8 mouse cellular contexts compared by ENCODE assay signal in genomic region chr1:82316111-82316745, GRCm38 (mm10). TPM values are rescaled to one million over a fixed set of nuclear protein-coding genes. Genes with fewer than 3 reads are reported as not detected.
DNase-seq lines count a peak whose midpoint lies in the region; ATAC-seq and TF ChIP-seq lines count a peak whose summit lies in the region.

Gene Rhbdd1, plus strand, starts transcription at chr1:82316452.

- H3K9ac ChIP-seq in embryonic facial prominence, embryonic 13.5 days = peak within 1 kb of the TSS; percentile 95
- H3K9ac ChIP-seq in limb, embryonic 12.5 days (replicated peaks) = peak within 1 kb of the TSS; percentile 88
- H3K9ac ChIP-seq in midbrain, embryonic 15.5 days = peak within 1 kb of the TSS; percentile 97

- no peak for TF ChIP-seq CTCF in kidney, adult 2 months (conservative IDR thresholded peaks at IDR 0.05; ENCODE audit: insufficient read depth, insufficient read length, low read depth, low read length)
- TF ChIP-seq CTCF in spleen, adult 2 months (IDR thresholded peaks at IDR 0.05; ENCODE audit: extremely low read depth, insufficient read depth, insufficient read length, insufficient replicate concordance) = no peak

- no peaks in the 10 kb centered on the region; the same call in 1 of the 2 replicates for H3K27me3 ChIP-seq in embryonic facial prominence, embryonic 13.5 days
- peaks cover 1% of the 10 kb centered on the region; the same call in 1 of the 2 replicates for H3K27me3 ChIP-seq in kidney, adult 2 months (replicated peaks; ENCODE audit: control insufficient read depth, insufficient read depth, low read length)
- H3K27me3 ChIP-seq in limb, embryonic 12.5 days = no peaks in the 10 kb centered on the region
- H3K27me3 ChIP-seq in midbrain, embryonic 15.5 days (replicated peaks) = no peaks in the 10 kb centered on the region
- H3K27me3 ChIP-seq in spleen, adult 2 months (ENCODE audit: control insufficient read depth, insufficient read depth, low read length) = no peaks in the 10 kb centered on the region

- ATAC-seq in embryonic facial prominence, embryonic 13.5 days (ENCODE audit: insufficient number of reproducible peaks, insufficient read depth, low FRiP score, low TSS enrichment, low read depth) = peak; percentile 96
- peak; percentile 96 for ATAC-seq in limb, embryonic 12.5 days (ENCODE audit: insufficient number of reproducible peaks, insufficient read depth, low FRiP score, low TSS enrichment, low read depth)
- ATAC-seq in midbrain, embryonic 15.5 days (replicated peaks) = peak; percentile 99

- no peaks in the 10 kb centered on the region for H3K9me3 ChIP-seq in embryonic facial prominence, embryonic 13.5 days
- no peaks in the 10 kb centered on the region for H3K9me3 ChIP-seq in limb, embryonic 12.5 days
- no peaks in the 10 kb centered on the region for H3K9me3 ChIP-seq in midbrain, embryonic 15.5 days

- H3K36me3 ChIP-seq in embryonic facial prominence, embryonic 13.5 days = no peaks in the 10 kb centered on the region
- no peaks in the 10 kb centered on the region for H3K36me3 ChIP-seq in kidney, adult 2 months (ENCODE audit: control insufficient read depth, insufficient read depth, low read length)
- no peaks in the 10 kb centered on the region for H3K36me3 ChIP-seq in limb, embryonic 12.5 days
- no peaks in the 10 kb centered on the region for H3K36me3 ChIP-seq in midbrain, embryonic 15.5 days (replicated peaks)
- no peaks in the 10 kb centered on the region for H3K36me3 ChIP-seq in spleen, adult 2 months (ENCODE audit: control insufficient read depth, insufficient read depth, low read length)

- peak; percentile 92 for DNase-seq in 3134 (ENCODE audit: extremely low read depth, insufficient read length, low spot score)
- DNase-seq in adrenal gland, postnatal 36 days = peak; percentile 98
- DNase-seq in heart, adult 18-20 months = peak; percentile 98
- DNase-seq in kidney, adult 2 months = peak; percentile 98
- DNase-seq in spleen, adult 2 months (ENCODE audit: low read depth in 1 of 2, low spot score in 2 of 2) = peak; percentile 92 to 96

- H3K4me3 ChIP-seq in embryonic facial prominence, embryonic 13.5 days = peak within 1 kb of the TSS; percentile 91
- peak within 1 kb of the TSS; percentile 76 for H3K4me3 ChIP-seq in kidney, adult 2 months (ENCODE audit: insufficient read depth, low read depth, low read length)
- H3K4me3 ChIP-seq in limb, embryonic 12.5 days (replicated peaks) = peak within 1 kb of the TSS; percentile 84
- peak within 1 kb of the TSS; percentile 83 for H3K4me3 ChIP-seq in midbrain, embryonic 15.5 days
- peak within 1 kb of the TSS; percentile 69 for H3K4me3 ChIP-seq in spleen, adult 2 months (ENCODE audit: extremely low read depth, insufficient read depth, insufficient read length)

- 5% methylated on average over 47 of the region's 47 CpGs for WGBS in embryonic facial prominence, embryonic 13.5 days
- 5% methylated on average over 47 of the region's 47 CpGs for WGBS in kidney, adult 2 months
- 5% methylated on average over 47 of the region's 47 CpGs for WGBS in limb, embryonic 12.5 days
- 4% methylated on average over 47 of the region's 47 CpGs for WGBS in midbrain, embryonic 15.5 days
- 9% methylated on average over 47 of the region's 47 CpGs for WGBS in spleen, adult 2 months

- H3K4me1 ChIP-seq in embryonic facial prominence, embryonic 13.5 days = peaks cover 19% of the 10 kb centered on the region
- H3K4me1 ChIP-seq in kidney, adult 2 months (ENCODE audit: control insufficient read depth, insufficient read depth, low read length) = peaks cover 3% of the 10 kb centered on the region; the same call in 1 of the 2 replicates
- peaks cover 11% of the 10 kb centered on the region; the same call in 1 of the 2 replicates for H3K4me1 ChIP-seq in limb, embryonic 12.5 days (replicated peaks)
- H3K4me1 ChIP-seq in midbrain, embryonic 15.5 days = peaks cover 21% of the 10 kb centered on the region
- 0 out of 2 replicates have a peak, but pooled peaks cover 2% of the 10 kb centered on the region for H3K4me1 ChIP-seq in spleen, adult 2 months (ENCODE audit: control insufficient read depth, insufficient read depth, insufficient read length)

- peak within 1 kb of the TSS; percentile 76 for H3K4me2 ChIP-seq in embryonic facial prominence, embryonic 13.5 days
- peak within 1 kb of the TSS; percentile 73 for H3K4me2 ChIP-seq in limb, embryonic 12.5 days
- peak within 1 kb of the TSS; percentile 79 for H3K4me2 ChIP-seq in midbrain, embryonic 15.5 days

- peak within 1 kb of the TSS; percentile 97 for H3K27ac ChIP-seq in embryonic facial prominence, embryonic 13.5 days
- peak within 1 kb of the TSS; percentile 82 for H3K27ac ChIP-seq in kidney, adult 2 months (ENCODE audit: insufficient read depth, low read depth, low read length)
- H3K27ac ChIP-seq in limb, embryonic 12.5 days = peak within 1 kb of the TSS; percentile 98
- H3K27ac ChIP-seq in midbrain, embryonic 15.5 days = peak within 1 kb of the TSS; percentile 97
- H3K27ac ChIP-seq in spleen, adult 2 months (ENCODE audit: insufficient read depth, low read length) = peak within 1 kb of the TSS; percentile 77

- TF ChIP-seq POLR2A in kidney, adult 2 months (IDR thresholded peaks at IDR 0.05; ENCODE audit: low read depth, low read length) = peak; percentile 92
- TF ChIP-seq POLR2A in spleen, adult 2 months (IDR thresholded peaks at IDR 0.05; ENCODE audit: low read depth, low read length) = peak; percentile 28

RNA-seq across cellular contexts. Expression of gene Rhbdd1, which starts in this region (rescaled TPM):
- total RNA-seq in adrenal gland, postnatal 36 days (2021) = 10 to 100 TPM; 30.0 to 42.7 TPM
- polyA plus RNA-seq in embryonic facial prominence, embryonic 13.5 days (2015; fragmentation: Nextera tagmentation; extraction: Ambion mirVana) = 6.3 and 7.6 TPM in 2 replicates
- 10 to 100 TPM in 1 of 2 experiments, 1 to 10 TPM in 1; 9.0 to 11.9 TPM for total RNA-seq in heart, adult 18-20 months (2021)
- polyA plus RNA-seq in kidney, adult 2 months (2012; rRNA removed) = 12.8 and 13.0 TPM in 2 replicates
- 7.7 and 8.4 TPM in 2 replicates for polyA plus RNA-seq in limb, embryonic 12.5 days (2016; fragmentation: Nextera tagmentation; extraction: Ambion mirVana)
- polyA plus RNA-seq in midbrain, embryonic 15.5 days (2015; fragmentation: Nextera tagmentation; extraction: Ambion mirVana) = 3.2 and 4.2 TPM in 2 replicates
- polyA plus RNA-seq in spleen, adult 2 months (2012; rRNA removed) = 6.3 and 7.4 TPM in 2 replicates

Comparison
In these comparisons a context has a peak if more than half of its experiments do, and no peak if none do; other contexts are left out.
1. Peak in every context shown above with its lines: DNase-seq, ATAC-seq, H3K4me3 ChIP-seq and H3K27ac ChIP-seq.